Mouse (Mus musculus) spleen, embryonic (tissue): ENCODE results near the gene Gm45261.

Experiments
- CTCF ChIA-PET: fragments of 350-600 bp; sonication (Branson Sonifier 250); formaldehyde crosslinking; loops from one replicate; lab custom pipeline; 2022; lab: Charles Lee

Gene Gm45261

DNA sequence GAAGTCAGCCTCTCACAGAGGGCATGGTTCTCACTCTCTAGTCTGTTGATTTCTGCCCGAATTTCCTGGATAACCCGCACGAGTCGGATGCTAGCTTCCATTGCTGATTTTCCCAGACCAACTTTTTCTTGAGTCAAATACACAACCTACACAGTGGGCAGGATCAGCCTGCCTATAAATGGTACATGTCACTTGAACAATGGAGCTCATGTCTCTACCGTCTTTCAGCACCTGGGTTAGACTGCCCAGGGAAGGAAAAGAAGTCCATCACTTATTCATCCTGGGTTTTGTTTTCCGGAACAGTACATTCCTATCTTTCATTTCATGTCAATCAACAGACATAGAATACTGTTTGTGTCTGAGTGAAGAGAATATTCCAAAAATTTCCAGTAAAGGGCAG, at the start of gene Gm45261:
Gene Gm45261, minus strand, starts transcription at position 101 of the 400 bp plus-strand sequence.
- CTCF ChIA-PET = no interaction called here

DNA sequence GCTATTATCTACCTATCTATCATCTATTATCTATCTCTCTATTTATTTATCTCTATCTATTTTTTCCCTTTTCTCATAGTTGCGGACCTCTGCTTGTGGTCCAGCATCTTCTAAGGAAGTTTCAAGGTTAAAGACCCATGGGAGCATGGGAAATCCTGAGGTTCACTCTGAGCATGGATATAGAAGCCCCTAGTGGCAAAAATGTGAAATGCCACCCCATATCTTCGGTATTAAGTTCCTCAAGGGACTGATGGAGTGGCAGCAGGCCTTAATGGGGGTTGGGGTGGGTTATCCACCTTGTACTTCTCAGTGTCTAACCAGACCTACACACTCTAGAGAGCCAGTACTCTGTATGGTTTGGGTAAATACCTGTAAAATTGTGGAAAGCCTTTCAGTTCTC, 43.5 kb upstream of the Gm45261 start:
- CTCF ChIA-PET = no interaction called here

DNA sequence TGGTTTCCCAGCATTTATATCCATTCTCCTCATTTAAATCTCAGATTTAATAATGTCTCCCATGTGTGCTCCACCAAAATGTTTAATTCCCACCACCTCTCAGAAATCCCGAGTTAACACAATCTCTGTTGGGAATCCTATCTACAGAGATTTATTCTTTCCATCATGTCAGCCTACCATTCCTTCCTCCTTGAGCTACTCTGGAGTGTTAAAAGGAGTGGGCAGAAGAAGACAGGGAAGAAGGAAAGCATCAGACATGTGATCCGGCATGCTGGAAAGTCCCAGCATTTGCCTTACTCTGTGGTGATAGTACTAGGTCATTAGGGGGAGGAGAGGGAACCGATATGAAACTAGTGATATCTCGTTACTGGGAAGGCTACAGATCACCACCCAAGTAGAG, 42.8 kb upstream of the Gm45261 start:
- CTCF ChIA-PET = no interaction called here

DNA sequence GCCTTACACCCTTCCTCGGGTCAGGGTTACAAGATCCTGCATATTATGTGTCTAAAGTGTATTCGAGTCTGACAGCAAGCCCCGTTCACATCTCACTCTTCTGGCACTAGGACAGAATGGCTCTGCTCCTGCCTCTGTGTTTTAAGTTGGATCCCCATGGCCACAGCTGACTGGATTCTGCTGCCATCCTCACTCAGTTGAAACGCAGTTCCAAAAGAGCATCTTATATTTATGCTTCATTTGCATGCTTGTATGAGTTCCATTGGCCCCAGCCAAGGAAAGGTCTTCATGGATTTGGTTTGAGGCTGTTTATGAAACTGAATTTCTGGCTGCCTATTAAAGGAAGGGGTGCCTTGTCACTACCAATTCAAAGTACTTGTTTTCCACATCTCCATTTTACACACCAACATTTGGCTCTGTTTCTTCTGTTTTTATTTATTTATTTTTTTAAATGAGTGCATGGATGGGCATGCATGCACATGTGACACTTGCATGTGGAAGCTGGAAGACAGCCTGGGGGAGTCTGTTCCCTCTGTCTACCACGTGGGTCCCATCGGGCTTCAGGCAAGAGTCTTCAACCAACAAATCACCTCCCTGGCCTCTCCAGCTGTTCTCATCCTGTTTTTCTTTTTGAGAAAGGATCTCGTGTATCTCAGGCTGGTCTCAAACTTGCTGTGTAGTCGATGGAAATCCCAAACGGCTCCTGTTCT, 41.4 kb upstream of the Gm45261 start:
- CTCF ChIA-PET = no interaction called here

DNA sequence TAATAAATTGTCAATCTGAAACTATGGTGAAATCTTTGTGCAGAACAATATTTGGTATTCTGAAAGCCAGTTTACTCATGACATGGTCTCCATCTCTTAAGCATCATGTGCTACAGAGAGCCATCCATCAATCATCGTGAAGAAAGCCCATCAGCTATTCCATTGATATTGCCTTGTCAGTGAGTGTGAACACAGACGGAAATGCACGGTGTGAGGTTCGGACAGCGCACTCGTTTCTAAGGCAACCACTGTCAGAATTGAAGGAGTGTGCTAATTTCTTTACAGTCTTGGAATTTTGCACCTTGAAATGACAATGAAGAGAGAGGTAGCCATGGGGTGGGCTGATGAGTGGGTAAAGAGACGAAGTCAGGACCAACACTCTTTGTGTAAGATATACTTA, 38.0 kb upstream of the Gm45261 start:
- CTCF ChIA-PET = no interaction called here

DNA sequence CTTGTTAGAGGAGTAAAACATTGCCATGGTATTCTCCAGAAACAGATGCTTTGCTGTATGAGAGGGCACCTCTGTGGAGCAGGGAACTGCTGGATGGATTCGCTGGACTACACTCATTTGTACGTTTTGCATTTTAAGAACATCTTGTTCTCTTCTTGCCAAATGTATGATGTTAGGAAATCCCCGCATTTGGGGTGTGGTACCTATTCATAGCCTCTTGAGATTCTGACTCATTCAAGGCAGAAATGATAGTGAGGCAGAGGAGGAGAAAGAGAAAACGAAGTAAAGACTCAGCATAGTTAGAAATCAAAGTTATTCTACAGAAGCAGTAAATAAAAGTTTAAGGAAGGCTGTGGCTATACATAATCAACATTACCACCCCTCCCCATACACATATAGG, 35.1 kb upstream of the Gm45261 start:
- CTCF ChIA-PET = interaction anchor here (0.6 to 0.7 kb wide), 2 partner anchors 77 to 189 kb away, joined by 3 to 4 read pairs; no protein-coding TSS in a partner anchor

DNA sequence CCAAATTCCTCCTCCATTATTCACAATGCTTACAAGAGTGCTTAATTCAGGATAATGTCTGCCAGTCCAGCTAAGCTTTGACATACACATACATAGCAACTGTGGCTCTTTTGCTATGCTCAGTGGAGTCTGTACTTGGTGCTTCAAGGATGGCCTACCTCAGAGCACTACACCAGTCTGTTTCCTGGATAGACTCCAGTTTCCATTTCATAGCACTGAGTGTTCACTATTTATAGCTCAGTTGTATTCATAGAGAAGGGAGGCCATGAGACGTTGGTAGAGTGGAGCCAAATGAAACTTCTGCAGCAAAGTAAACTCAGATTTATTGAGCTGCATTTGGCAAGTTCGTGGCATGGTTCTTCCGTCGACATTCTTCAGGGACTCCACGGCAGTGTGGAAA, 22.2 kb upstream of the Gm45261 start:
- CTCF ChIA-PET = no interaction called here

DNA sequence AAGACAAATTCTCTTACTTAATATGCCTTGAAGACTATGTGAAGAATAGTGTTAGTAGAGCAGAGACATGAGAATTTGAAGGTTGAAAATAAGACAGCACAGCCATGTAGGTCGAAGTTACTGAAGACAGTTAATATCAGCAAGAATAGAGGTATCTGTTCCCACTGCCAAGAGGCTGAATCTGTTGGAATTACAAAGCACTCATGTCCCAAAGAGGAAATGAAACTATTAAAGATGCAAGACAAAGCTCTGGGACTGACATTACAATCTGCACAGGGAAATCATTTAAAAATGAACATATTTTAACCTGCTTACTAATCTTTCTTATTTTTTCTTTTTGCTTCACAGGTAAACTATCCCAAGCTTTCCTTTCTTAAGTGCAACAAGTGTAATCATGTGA, 13.7 kb upstream of the Gm45261 start:
- CTCF ChIA-PET = no interaction called here

DNA sequence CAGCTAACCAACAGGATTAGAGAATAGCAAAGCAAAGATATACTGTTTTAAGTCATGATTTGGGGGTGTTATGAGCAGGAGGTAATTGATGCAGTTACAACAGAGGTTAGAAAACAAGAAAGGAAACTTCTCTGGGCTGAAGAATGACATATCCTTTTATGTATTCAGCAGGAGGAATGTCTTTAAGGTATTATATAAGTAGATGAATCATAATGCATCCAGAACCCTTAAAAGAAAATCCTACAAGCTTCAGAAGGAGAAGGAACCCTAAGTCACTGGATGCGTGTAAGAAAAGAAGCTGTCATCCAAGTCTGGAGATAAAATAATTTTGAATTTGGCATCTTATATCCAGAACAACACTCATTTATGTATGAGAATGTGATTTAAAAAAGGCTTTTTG, 11.1 kb upstream of the Gm45261 start:
- CTCF ChIA-PET = no interaction called here

DNA sequence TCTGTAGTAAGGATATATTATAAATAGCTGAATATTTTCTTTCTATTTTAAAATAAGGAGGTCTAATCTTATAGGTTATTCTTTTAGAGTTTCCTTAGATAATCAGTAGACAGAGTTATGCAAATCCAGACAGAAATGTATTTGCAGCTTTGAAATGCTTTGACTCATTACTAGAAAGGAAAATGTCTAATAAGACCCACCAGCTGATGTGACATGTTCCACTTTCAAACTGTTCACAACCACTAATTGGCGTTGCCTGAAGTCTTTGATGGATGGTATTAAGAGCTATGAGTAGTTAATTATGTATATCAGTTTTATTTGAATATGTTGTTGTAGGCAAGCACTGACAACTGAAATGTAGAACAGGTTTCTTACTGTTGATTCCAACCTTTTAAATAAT, 1.3 kb downstream of the Gm45261 start:
- CTCF ChIA-PET = no interaction called here

DNA sequence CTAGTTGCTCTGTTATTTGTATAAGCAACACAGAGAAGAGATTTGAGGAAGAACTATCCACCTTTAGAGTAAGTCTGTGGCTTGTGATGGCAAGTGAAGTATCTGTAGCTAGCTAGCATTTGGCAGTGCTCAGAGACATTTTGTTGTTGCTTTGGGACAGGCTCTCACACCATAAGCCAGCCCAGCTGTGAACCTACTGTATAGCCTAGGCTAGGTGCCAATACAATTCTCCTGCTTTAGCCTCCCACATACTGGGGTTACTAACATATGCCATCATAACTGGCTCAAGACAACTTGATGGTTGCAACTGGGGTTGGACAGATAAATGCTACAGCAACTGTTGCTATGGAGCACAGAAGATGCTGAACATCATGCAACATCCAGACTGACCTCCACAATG, 1.8 kb downstream of the Gm45261 start:
- CTCF ChIA-PET = no interaction called here

DNA sequence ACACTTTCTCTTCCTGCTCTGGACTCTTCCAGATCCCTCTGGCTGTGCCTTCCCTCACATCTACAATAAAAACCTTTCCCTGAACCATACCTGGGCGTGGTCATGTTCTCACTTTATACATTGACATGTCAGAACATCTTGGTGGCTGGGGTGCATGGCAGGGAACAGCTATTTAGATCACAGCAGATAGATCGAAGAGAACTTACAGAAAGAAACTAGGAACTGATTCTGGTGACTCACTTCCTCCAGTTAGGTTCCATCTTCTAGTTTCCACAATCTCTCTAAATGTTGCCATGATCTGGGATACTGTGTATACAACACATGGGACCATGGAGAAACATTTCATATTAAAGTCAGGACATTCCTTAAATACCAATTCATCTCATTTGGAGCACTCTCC, 7.3 kb downstream of the Gm45261 start:
- CTCF ChIA-PET = interaction anchor here (0.6 kb wide), 1 partner anchor 130 kb away, joined by 7 read pairs; no protein-coding TSS in a partner anchor

DNA sequence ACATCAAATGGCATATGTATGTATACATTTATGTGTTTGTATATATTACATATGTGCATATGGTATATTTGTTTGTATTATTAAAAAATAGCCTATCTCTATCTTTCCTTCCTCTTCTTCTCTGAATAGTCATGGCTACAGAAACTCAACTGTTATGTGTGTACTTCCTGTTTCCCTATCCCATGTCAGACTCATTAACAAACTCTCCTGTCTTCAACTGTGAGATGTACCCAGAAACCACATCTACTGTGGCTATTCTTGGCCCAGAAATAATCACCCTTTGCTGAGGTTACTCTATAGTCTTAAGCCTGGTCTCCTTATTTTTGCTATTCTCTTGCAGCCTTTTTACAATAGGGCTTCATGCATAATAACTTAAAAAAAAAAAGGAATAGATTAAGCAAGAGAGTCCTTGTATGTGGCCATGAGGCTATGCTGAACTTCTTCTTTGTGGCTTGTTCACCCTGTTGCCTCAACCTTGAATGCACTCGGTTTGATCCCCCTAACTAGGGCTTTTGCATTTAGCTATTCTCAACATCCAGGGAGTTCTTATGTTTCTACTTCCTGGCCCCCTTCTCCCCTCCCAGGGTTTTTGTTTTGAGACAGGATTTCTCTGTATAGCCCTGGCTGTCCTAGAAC, 9.2 kb downstream of the Gm45261 start:
- CTCF ChIA-PET = no interaction called here

DNA sequence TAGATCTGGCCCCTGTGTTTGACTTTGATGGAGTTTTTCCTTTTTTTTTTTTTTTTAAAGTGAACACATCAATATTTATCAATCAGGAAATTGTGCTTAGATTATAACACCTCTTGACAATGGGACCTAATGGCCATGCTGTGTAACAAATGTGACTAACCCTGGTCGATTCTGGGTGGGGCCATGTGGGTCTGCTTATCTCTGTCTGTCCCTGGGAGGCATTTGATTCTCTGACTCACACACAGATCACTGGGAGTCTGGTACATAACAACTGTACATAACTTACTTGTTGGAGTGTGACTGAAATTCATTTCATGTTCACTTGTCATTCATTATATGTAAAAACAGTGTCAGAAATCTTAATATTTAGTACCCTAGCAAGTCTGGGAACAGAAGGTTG, 13.7 kb downstream of the Gm45261 start:
- CTCF ChIA-PET = no interaction called here

DNA sequence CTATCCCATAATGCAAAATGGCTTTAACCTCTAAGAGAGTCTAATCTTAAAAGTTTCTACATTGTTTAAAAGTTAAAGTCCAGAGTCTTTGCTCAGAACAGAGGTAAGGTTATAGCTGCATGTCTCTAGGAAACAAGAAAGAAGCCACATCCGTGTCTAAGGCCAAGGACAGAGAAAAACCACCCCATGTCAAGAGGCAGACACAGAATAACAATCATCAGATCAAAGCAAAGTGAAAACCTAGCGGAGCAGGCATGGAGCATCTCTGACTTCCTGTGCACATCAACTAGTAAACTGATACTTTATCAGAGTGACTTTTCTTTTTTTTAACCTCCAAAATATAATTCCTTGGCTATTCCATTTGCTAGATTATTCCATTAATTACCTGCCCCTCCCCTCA, 20.3 kb downstream of the Gm45261 start:
- CTCF ChIA-PET = no interaction called here

DNA sequence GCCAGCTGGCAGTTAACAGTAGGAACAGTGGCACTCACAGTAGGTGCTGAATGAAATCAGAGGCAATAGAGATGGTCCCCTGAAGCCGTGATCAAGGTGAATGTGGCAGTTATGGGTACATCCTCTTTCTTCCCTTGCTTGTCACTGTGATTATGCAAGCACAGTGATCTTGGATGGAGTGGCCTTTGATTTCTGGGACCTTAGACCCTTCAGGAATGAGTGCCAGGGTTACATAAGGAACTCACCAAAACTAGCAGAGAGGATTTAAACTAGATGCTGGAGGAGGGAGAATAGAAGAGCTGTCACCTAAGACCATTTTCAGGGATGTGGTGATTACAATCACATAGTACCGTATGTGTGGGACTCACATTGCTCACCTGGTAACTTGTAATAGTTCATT, 22.7 kb downstream of the Gm45261 start:
- CTCF ChIA-PET = interaction anchor here (0.6 kb wide), 1 partner anchor 23 kb away, joined by 4 read pairs; no protein-coding TSS in a partner anchor

DNA sequence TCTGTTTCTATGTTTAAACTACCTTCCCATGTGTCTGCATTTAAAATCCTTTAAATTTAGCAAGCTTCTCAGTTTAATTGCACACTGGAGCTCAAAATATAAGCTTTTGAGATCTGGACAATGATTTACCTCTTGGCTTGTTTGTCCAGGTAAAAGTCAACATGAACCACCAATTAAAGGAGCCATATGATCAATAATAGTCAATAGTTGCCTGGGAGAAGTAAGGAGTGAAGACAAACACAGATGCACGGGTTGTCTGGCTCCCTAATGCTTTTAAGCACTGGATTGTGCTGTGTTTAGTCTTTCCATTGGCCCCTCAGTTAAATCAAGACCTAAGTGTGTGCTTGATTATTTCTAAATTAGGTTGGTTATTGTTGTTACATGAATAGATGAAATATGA, 33.3 kb downstream of the Gm45261 start:
- CTCF ChIA-PET = no interaction called here

DNA sequence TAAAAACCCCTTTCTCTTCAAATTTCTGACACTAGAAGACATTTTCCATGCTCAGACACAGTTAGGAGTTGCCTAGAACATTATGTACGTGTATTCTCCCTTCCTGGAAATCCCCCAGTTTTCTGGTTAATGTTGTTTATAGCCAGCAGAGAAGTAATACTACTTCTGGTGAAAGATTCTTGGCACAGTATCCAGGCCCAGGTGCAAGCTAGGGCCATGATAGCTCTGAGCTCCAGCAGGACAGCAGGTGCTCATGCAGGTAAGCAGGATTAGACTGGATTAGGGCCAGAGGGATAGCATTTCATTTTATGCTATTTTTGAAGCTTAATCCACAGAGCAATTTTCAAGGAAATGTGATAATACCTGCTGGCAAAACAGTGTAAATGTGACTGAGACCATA, 33.8 kb downstream of the Gm45261 start:
- CTCF ChIA-PET = interaction anchor here (0.6 kb wide), 1 partner anchor 13 kb away, joined by 5 read pairs; no protein-coding TSS in a partner anchor

DNA sequence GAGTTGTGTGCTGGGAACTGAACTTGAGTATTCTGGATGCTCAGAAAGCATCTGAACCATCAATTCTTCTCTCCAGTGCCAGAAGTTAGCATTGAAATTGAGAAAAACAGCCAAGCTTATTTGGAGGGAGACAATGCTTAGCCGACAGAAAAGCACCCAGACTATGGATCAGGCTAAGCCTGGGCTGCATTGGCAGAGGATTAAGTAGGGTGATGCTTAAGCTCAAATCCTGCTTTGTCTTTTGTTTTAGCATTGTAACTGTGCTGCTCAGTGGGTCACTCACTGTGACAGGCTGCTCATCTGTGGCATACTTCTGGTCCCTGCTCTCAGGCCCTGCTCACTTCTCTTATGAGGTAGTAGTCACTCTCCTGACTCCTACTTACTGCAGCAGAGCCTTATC, 36.6 kb downstream of the Gm45261 start:
- CTCF ChIA-PET = no interaction called here

DNA sequence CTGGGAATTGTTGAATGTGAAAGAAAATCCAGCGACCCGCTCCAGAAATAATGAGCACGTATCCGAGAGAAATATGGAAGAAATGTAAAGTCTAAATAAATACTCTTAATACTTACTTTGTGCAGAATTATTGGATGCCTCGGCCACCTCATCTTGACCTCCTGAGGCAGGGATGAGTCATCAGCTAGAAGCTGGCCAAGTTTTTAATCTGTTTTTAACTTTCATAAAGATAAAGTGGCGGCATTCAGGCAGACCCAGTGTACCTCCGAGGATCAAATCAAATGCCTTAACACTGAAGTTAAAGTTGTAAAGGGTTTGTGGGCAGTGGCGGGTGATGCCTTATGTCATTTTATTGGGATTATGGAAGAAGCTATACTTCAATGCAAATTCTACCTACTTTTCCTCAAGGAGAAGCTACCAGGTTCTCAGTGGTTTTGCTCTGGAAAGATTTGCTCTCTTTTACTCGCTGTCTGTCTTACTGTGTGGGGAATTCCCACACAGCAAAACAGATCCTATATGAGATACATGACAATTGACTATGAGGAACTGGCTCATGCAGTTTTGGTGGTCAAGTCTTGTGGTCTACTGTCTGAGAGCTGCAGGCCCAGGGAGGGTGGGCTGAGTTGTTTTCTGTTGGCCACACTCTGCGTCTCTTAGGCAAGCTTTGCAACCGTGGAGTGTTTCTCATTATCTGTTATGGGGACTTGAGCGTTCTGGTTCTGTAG, 42.8 kb downstream of the Gm45261 start:
- CTCF ChIA-PET = no interaction called here

DNA sequence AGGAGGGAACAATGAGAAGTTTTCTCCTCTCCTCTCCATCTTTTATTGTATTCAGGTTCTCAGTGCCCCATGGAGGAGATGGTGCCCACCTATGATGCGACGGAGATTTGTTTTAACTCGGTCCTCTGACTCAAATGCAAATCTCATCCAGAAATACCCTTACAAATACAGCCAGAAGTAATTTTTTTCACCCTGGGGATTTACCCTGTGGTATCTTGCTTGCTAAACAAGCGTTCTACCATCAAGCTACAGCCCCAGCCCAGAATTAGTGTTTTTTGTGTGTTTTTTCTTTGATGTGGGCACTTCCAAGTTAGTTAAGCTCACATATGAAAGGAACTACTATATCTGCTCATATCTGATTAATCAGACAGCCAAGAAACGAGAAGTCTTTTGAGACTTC, 44.9 kb downstream of the Gm45261 start:
- CTCF ChIA-PET = no interaction called here

DNA sequence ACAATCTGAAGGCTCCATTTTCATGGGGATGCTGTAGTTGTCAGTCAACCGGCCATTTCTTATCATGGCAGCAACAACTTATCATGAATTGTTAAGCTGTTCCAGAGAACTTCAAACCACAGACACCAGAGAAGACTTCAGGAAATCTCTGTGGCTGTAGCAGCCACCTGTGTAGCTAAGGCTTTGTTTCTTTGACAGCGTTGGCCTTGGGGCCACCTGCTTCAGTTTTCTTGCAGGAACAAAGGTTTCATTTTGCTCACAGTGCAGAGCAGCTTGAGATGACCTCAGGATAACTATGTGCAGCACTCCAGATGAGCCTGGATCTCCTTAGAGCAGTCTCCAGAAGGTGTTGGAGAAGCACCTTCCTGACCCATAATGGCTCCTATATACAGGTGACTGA, 48.7 kb downstream of the Gm45261 start:
- CTCF ChIA-PET = no interaction called here
